Mouse (Mus musculus): ENCODE data around the gene Hoxb6.

Hoxb6 gene

GRCm38 (mm10) chr11:96316696-96317607, 24.7 kb downstream of the Hoxb6 start:
- no peak for DNase-seq (ENCODE audit: low spot score in 2 of 2)

GRCm38 (mm10) chr11:96317608-96318367, 25.5 kb downstream of the Hoxb6 start, which contains the start of gene Hoxb4:
Hoxb4 (plus strand) TSS chr11:96318267.
- no peak for DNase-seq (ENCODE audit: low spot score in 2 of 2)

- no peak for DNase-seq (ENCODE audit: low spot score in 2 of 2)
Observed at GRCm38 (mm10) chr11:96318368-96319070, 26.2 kb downstream of the Hoxb6 start.

- no peak for DNase-seq (ENCODE audit: low spot score in 2 of 2)
Observed at GRCm38 (mm10) chr11:96319071-96319902, 27.0 kb downstream of the Hoxb6 start.

GRCm38 (mm10) chr11:96319910-96320309, 27.6 kb downstream of the Hoxb6 start:
- no peak for DNase-seq (ENCODE audit: low spot score in 2 of 2)

GRCm38 (mm10) chr11:96320688-96321087, 28.4 kb downstream of the Hoxb6 start:
- no peak for DNase-seq (ENCODE audit: low spot score in 2 of 2)

GRCm38 (mm10) chr11:96321846-96322245, 29.6 kb downstream of the Hoxb6 start:
- no peak for DNase-seq (ENCODE audit: low spot score in 2 of 2)

- no peak for DNase-seq (ENCODE audit: low spot score in 2 of 2)
Observed at GRCm38 (mm10) chr11:96322738-96323137, 30.5 kb downstream of the Hoxb6 start.

- no peak for DNase-seq (ENCODE audit: low spot score in 2 of 2)
Observed at GRCm38 (mm10) chr11:96323154-96323553, 30.9 kb downstream of the Hoxb6 start, which contains the start of gene Hoxb3. Hoxb3 (plus strand) TSS chr11:96323326.

- DNase-seq (ENCODE audit: low spot score in 2 of 2): no peak
Observed at GRCm38 (mm10) chr11:96324125-96324524, 31.8 kb downstream of the Hoxb6 start.

GRCm38 (mm10) chr11:96324965-96325364, 32.7 kb downstream of the Hoxb6 start:
- no peak for DNase-seq (ENCODE audit: low spot score in 2 of 2)

GRCm38 (mm10) chr11:96325747-96326212, 33.5 kb downstream of the Hoxb6 start:
- no peak for DNase-seq (ENCODE audit: low spot score in 2 of 2)

GRCm38 (mm10) chr11:96326705-96327104, 34.4 kb downstream of the Hoxb6 start:
- DNase-seq (ENCODE audit: low spot score in 2 of 2): no peak

- no peak for DNase-seq (ENCODE audit: low spot score in 2 of 2)
Observed at GRCm38 (mm10) chr11:96327122-96327521, 34.8 kb downstream of the Hoxb6 start.

- no peak for DNase-seq (ENCODE audit: low spot score in 2 of 2)
Observed at GRCm38 (mm10) chr11:96327750-96328149, 35.5 kb downstream of the Hoxb6 start.

- no peak for DNase-seq (ENCODE audit: low spot score in 2 of 2)
Observed at GRCm38 (mm10) chr11:96328605-96329004, 36.3 kb downstream of the Hoxb6 start.

- no peak for DNase-seq (ENCODE audit: low spot score in 2 of 2)
Observed at GRCm38 (mm10) chr11:96332105-96332504, 39.8 kb downstream of the Hoxb6 start.

- DNase-seq (ENCODE audit: low spot score in 2 of 2): no peak
Observed at GRCm38 (mm10) chr11:96332618-96333032, 40.3 kb downstream of the Hoxb6 start.

- DNase-seq (ENCODE audit: low spot score in 2 of 2): no peak
Observed at GRCm38 (mm10) chr11:96333241-96334001, 41.1 kb downstream of the Hoxb6 start.

GRCm38 (mm10) chr11:96334002-96334364, 41.7 kb downstream of the Hoxb6 start:
- DNase-seq (ENCODE audit: low spot score in 2 of 2): no peak

Measured in frontal cortex, postnatal 14 days (tissue).